Mouse (Mus musculus): ENCODE measurements around the gene Nisch. TPM values are rescaled to one million over a fixed set of nuclear protein-coding genes. Genes with fewer than 3 reads are reported as not detected.
A peak's percentile ranks its signal among the peaks of the same experiment; 100 is the strongest.

Nisch gene
- polyA plus RNA-seq, 1 experiment from 2014 or later, result 163 TPM

DNA sequence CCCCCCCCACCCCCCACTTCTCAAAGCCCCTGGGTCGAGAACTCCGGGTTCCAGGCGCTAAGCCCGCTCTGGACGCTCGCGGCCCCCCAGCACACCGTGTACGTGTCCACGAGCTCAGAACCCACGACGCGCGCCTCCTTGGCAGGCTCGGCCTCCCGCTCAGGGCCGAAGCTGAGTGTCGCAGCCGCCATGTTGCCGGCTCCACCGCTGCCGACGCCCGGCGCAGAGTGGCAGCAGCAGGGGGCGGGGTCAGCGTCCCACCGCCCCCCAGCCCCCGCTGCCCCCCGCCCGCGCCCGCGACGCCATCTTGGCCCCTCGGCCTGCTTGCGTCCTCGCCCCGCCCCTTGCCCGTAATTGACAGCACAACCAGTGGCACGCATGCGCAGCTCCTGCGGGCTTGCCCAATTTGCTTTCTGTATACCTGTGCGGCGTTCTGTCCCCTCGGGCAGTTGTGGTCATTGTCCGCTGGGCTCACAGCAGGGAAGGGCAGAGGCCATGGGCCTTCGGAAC, 10.2 kb downstream of the Nisch start:
- H3K4me3 ChIP-seq (ENCODE audit: inconsistent target), result peak overlapping the region; percentile 94
- H3K27ac ChIP-seq, result peak overlapping the region; percentile 90
- WGBS (ENCODE audit: missing documents), result 1% methylated on average over 37 of the region's 48 CpGs
- H3K36me3 ChIP-seq (ENCODE audit: inconsistent target), result peaks cover 31% of the 10 kb centered on the region
- H3K79me2 ChIP-seq (ENCODE audit: inconsistent target), result peaks cover 57% of the 10 kb centered on the region

GRCm38 (mm10) chr14:31205562-31206467, 10.9 kb downstream of the Nisch start:
- Histone ChIP-seq H3K4me3 (ENCODE audit: inconsistent target) (peak overlapping the region; percentile 94), H3K27ac (peak overlapping the region; percentile 90), H3K36me3 (ENCODE audit: inconsistent target) (peaks cover 38% of the 10 kb centered on the region), H3K79me2 (ENCODE audit: inconsistent target) (peaks cover 64% of the 10 kb centered on the region)
- WGBS (ENCODE audit: missing documents), result 1% methylated on average over 31 of the region's 39 CpGs

DNA sequence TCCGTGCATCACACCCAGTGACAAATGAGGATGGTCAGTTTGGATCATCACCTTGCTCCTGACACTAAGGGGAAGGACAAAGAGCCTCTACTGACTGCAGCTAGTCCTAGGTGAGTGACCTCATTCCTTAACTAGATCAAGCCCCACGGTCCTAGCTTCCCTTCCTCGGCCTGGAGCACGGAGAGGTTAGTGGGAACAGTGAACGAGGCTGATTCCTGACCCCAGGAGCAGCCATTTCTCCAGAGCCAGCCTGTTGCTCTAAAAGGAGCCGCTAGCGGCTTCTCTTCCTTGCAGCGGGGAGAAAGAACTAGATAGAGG, 11.5 kb downstream of the Nisch start:
- H3K4me3 ChIP-seq (ENCODE audit: inconsistent target), result peak overlapping the region; percentile 94
- 25% methylated on average over 8 of the region's 8 CpGs for WGBS (ENCODE audit: missing documents)
- peaks cover 44% of the 10 kb centered on the region for H3K36me3 ChIP-seq (ENCODE audit: inconsistent target)
- peak overlapping the region; percentile 90 for H3K27ac ChIP-seq
- peaks cover 71% of the 10 kb centered on the region for H3K79me2 ChIP-seq (ENCODE audit: inconsistent target)

- H3K4me3 ChIP-seq (ENCODE audit: inconsistent target), result peak overlapping the region; percentile 94
- 63% methylated on average over 4 of the region's 4 CpGs for WGBS (ENCODE audit: missing documents)
- peaks cover 47% of the 10 kb centered on the region for H3K36me3 ChIP-seq (ENCODE audit: inconsistent target)
- H3K79me2 ChIP-seq (ENCODE audit: inconsistent target), result peaks cover 74% of the 10 kb centered on the region
- peak overlapping the region; percentile 90 for H3K27ac ChIP-seq
These were observed 11.9 kb downstream of the Nisch start for GRCm38 (mm10) chr14:31204844-31205243.

DNA sequence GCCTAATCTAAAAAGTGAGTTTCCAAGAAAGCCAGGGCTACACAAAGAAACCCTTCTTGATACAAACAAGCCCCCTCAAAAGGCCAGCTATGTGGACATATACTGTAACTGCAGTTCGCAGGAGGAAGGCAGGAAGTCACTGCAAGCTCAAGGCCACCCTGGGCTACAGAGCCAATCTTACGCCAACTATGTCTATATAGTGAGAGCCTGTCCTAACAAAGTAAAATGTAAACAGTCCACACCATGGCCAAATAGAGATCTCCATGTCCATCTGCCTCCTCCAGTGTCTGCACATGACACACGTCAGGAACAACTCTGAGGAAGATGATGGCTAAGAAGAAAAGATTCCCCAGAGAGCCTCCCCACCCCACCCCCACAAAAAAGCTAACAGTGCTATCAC, 16.7 kb downstream of the Nisch start:
- peaks cover 56% of the 10 kb centered on the region for H3K36me3 ChIP-seq (ENCODE audit: inconsistent target)
- 97% methylated on average over 3 of the region's 3 CpGs for WGBS (ENCODE audit: missing documents)
- H3K27ac ChIP-seq, result no peak overlapping the region

DNA sequence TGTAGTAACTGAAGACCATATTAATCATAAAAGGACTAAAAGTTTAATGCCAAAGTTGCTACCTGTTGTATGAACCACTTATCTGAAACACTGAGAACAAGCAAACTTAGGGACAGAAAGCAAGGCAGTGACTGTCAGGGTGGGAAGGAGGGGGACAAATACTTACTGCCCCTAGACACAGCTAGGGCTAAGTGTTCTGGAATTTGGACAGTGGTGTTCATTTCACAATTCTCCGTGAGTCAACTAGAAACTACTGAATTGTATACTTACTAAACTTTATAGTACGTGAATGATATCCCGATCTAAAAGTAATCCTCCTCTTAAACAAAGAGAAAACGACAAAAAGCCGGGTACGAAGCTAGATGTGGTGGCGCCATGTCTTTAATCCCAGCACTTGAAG, 17.1 kb downstream of the Nisch start:
- peaks cover 100% of the 10 kb centered on the region for H3K79me2 ChIP-seq (ENCODE audit: inconsistent target)
- 100% methylated on average over 7 of the region's 7 CpGs for WGBS (ENCODE audit: missing documents)
- no peak overlapping the region for H3K4me3 ChIP-seq (ENCODE audit: inconsistent target)
- no peak overlapping the region for H3K27ac ChIP-seq
- H3K36me3 ChIP-seq (ENCODE audit: inconsistent target), result peaks cover 55% of the 10 kb centered on the region

More for the DNA sequence above, 16.7 kb downstream of the Nisch start:
- H3K79me2 ChIP-seq (ENCODE audit: inconsistent target), result peaks cover 100% of the 10 kb centered on the region
- no peak overlapping the region for H3K4me3 ChIP-seq (ENCODE audit: inconsistent target)

- Histone ChIP-seq H3K27ac (0 out of 2 replicates have a peak overlapping the region, but pooled peaks have one; percentile 7), H3K36me3 (ENCODE audit: inconsistent target) (peaks cover 45% of the 10 kb centered on the region), H3K79me2 (ENCODE audit: inconsistent target) (peaks cover 100% of the 10 kb centered on the region), H3K4me3 (ENCODE audit: inconsistent target) (no peak overlapping the region)
- 80% methylated on average over 16 of the region's 16 CpGs for WGBS (ENCODE audit: missing documents)
These were observed 18.9 kb downstream of the Nisch start for GRCm38 (mm10) chr14:31197547-31198516.

GRCm38 (mm10) chr14:31195968-31196367, 20.8 kb downstream of the Nisch start:
- peaks cover 100% of the 10 kb centered on the region for H3K79me2 ChIP-seq (ENCODE audit: inconsistent target)
- no peak overlapping the region for H3K4me3 ChIP-seq (ENCODE audit: inconsistent target)
- H3K27ac ChIP-seq, result peak overlapping the region; percentile 71
- peaks cover 42% of the 10 kb centered on the region for H3K36me3 ChIP-seq (ENCODE audit: inconsistent target)

DNA sequence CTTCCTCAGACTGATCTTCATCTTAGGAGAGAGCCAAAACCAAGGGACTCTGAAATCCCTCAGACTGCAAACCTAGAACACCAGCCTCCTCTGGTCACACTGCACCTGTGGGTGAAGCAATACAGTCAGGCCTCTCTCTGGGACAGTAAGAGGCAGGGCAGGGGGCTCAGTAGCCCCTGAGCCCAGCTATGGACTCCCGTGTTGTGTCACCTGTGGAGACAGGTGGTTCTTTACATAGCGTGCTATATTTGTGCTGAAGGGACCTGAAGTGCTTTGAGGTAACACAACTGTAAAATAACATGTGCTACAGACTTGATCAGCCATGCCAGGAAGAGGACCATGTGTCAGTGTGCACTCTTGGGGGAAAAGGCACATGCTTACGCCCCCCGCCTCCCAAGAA, 21.2 kb downstream of the Nisch start:
- Histone ChIP-seq H3K27ac (peak overlapping the region; percentile 71), H3K79me2 (ENCODE audit: inconsistent target) (peaks cover 100% of the 10 kb centered on the region), H3K4me3 (ENCODE audit: inconsistent target) (no peak overlapping the region), H3K36me3 (ENCODE audit: inconsistent target) (peaks cover 43% of the 10 kb centered on the region)
- 78% methylated on average over 4 of the region's 4 CpGs for WGBS (ENCODE audit: missing documents)

- 12% methylated on average over 14 of the region's 14 CpGs for WGBS (ENCODE audit: missing documents)
- Histone ChIP-seq H3K27ac (peak overlapping the region; percentile 71), H3K79me2 (ENCODE audit: inconsistent target) (peaks cover 98% of the 10 kb centered on the region), H3K36me3 (ENCODE audit: inconsistent target) (peaks cover 41% of the 10 kb centered on the region), H3K4me3 (ENCODE audit: inconsistent target) (no peak overlapping the region)
These were observed 21.7 kb downstream of the Nisch start for GRCm38 (mm10) chr14:31194891-31195513.

DNA sequence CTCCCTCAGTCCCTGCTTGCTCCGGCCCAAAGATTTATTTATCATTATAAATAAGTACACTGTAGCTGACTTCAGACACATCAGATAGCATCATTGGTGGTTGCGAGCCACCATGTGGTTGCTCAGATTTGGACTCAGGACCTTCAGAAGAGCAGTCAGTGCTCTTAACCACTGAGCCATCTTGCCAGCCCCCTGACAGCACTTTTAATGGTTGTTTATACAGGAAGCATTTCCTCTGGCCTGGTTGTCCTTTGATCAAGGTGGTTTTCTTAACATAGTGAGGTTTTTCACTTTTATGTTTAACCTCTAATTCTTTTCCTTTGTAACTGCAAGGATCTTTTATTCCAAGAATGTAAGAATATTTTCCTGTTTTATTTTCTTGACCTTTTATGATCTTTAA, 22.3 kb downstream of the Nisch start:
- 88% methylated on average over 2 of the region's 2 CpGs for whole genome bisulfite sequencing (ENCODE audit: missing documents)
- Histone ChIP-seq H3K4me3 (ENCODE audit: inconsistent target) (no peak overlapping the region), H3K27ac (peak overlapping the region; percentile 71), H3K36me3 (ENCODE audit: inconsistent target) (peaks cover 35% of the 10 kb centered on the region), H3K79me2 (ENCODE audit: inconsistent target) (peaks cover 93% of the 10 kb centered on the region)

DNA sequence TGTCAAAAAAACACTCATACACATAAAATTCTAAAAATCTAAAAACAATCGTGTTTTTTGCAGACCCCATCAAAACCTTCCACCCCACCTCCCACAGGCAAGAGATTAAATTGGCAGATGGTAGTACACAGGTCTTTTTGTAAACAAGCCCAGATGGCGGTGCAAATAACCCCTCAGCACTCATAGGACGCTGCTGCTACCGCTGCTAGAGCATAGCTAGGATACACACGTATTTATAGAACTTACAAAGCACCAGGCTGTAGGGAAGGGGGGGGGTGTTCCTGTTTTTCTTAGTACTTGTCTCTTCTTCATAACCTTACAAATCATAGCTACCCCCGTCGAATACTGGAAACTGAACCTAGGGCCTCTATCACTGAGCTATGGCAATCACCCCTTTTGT, 23.0 kb downstream of the Nisch start:
- Histone ChIP-seq H3K4me3 (ENCODE audit: inconsistent target) (no peak overlapping the region), H3K36me3 (ENCODE audit: inconsistent target) (peaks cover 31% of the 10 kb centered on the region), H3K79me2 (ENCODE audit: inconsistent target) (peaks cover 86% of the 10 kb centered on the region), H3K27ac (peak overlapping the region; percentile 71)
- 81% methylated on average over 7 of the region's 7 CpGs for WGBS (ENCODE audit: missing documents)

- H3K27ac ChIP-seq, result no peak overlapping the region
- 57% methylated on average over 2 of the region's 2 CpGs for WGBS (ENCODE audit: missing documents)
- no peak overlapping the region for H3K4me3 ChIP-seq (ENCODE audit: inconsistent target)
- peaks cover 81% of the 10 kb centered on the region for H3K79me2 ChIP-seq (ENCODE audit: inconsistent target)
- peaks cover 39% of the 10 kb centered on the region for H3K36me3 ChIP-seq (ENCODE audit: inconsistent target)
These were observed 24.8 kb downstream of the Nisch start for GRCm38 (mm10) chr14:31191936-31192335.

DNA sequence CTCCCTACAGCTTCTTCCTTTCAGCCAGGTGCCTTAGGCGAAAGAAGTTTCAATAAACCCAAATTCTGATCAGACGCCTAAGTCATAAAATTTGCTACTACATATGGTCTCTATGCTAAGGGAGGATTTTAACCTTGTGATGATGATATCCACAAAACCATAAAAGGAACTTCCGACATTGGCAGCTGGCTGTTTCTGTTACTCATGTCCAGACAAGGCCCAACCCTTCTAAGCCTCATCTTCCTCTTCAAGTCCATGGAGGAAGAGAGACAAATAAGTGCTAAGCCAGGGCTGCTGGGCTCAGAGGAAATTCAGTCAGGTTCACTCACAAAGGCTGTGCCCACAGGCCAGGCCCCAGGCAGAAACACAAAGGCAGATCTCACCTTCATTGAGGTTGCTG, 27.4 kb downstream of the Nisch start:
- peaks cover 50% of the 10 kb centered on the region for H3K36me3 ChIP-seq (ENCODE audit: inconsistent target)
- H3K4me3 ChIP-seq (ENCODE audit: inconsistent target), result no peak overlapping the region
- WGBS (ENCODE audit: missing documents), result 51% methylated on average over 3 of the region's 3 CpGs
- peak overlapping the region; percentile 100 for H3K27ac ChIP-seq
- H3K79me2 ChIP-seq (ENCODE audit: inconsistent target), result peaks cover 69% of the 10 kb centered on the region

Measured in macrophage (primary cell).